Mouse (Mus musculus): Measurements from ENCODE around the gene Carns1.

GRCm38 (mm10) chr19:4220416-4220815 is 45.1 kb upstream of the Carns1 start:
- no peak for TF ChIP-seq CTCF (IDR thresholded peaks at IDR 0.05; ENCODE audit: insufficient read depth, low read length)
- TF ChIP-seq POLR2A (IDR thresholded peaks at IDR 0.05; ENCODE audit: borderline replicate concordance, extremely low read depth, low read depth, low read length), result no peak
